Mouse (Mus musculus): Measurements from ENCODE around the gene Slc16a12.
"Not testable (repeated sequence)": the region's sequence is repeated elsewhere in the genome, so short reads cannot be mapped to it uniquely, and the experiment has no call there.

Slc16a12 gene

DNA sequence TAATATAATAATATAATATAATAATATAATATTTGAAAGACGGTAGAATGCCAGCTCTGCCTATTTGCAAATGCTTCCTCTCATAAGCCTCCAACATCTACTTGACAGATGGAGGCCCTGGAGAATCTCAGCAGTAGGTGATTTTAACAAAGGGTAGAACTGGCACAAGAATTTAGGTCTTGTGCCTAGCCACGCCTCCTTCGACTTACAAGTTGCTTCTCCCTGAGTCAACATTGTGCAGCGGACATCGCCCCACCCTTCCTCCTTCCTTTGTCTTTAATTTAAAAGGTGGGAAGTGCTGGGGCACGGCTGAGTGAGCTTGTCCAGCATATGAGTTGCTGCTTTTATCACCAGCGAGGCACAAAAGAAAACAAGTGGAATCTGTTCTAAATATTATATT, 73.6 kb downstream of the Slc16a12 start:
- DNase-seq (ENCODE audit: low read depth, low spot score): peak; percentile 89

DNA sequence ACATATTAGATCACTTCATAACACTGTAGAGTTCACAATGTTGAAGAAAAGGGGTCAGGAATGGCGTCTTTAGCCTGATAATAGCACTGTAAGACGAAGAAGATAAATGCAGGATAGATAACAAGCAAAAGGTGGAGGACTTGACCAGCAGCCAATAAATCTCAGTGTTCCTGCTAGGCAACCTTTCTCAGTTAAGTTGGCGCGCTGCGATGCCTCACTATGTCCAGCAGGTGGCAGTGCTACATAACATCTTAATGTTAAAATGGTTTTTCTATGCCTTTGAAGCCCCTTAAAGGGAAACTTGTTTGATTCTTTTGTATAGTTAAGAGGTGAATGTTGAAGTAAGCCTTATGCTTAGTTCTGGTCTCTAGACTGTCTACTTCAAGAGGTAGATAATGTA, 81.0 kb downstream of the Slc16a12 start:
- DNase-seq (ENCODE audit: low read depth, low spot score): peak; percentile 77

DNA sequence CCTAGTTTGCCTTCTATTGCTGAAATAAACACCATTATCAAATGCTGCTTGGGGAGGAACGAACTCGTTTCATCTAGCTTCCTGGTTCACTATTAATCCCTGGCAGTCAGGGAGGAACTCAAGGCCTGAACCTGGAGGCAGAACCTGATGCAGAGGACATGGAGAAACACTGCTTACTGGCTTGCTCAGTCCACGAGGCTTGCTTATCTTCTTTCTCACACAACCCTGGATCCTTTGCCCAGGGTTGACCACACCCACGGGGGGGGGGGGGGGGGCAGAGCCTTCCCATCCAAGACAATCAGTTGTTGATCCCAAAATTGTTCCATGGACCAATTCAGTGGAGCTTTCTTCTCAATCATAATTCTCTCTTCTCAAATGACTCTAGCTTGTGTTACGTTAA, 84.3 kb downstream of the Slc16a12 start:
- no peak for DNase-seq (ENCODE audit: low read depth, low spot score)

DNA sequence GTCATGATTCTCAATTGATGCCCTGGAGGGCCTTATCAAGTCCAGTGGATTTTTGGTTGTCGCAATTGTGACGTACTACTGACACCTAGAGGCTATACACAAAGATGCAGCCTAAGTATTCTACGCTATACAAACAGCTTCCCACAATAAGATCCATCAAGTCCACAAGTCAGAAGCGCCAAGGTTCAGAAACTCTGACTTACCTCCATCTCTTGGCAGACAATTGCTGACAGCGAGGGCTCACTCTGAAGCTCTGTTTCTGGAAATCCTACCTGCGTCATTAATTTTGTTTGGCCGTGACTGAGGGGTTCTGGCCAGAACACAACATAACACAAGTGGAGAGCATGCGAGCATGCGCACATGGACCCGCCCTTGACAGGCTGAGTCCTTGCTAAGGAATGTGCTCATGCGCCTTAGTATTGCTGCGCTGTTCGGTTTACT, 85.0 kb downstream of the Slc16a12 start:
- DNase-seq (ENCODE audit: low read depth, low spot score): peak; percentile 91

DNA sequence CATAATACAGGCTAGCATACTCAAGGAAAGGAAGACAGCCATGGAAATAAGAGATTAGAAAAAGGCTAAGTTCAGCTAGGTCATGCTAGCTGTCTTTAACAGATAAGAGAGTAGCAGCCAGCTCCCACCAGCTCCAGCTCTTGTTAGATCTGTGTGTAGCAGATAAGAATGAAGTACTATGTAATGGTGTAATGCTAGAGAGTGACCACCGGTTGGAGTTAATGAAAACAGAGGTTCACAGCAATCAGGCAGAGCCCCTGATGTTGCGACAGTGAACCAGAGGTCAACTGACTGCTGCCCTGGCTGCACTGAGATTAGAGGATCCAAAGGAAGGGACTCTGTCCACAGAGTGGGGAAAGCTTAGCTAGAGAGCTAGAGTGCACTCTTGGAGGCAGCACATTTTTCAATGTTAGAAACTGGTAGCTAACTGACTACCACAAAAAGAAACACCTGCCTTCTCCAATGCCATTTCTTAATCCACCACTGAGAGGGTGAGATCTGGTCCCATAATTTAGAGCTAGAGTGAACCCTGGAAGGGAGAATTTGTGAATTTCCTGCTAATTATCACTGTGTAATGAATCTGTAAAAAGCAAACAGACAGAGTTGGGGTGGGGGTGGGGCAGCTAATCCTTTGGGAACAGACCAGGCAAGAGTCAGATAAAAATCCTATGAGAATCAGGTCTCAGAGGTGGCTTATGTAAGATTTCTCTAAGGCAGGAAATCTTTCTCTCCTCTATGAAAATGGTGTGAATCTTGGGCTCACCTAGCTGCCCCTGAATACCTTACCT, 90.4 kb downstream of the Slc16a12 start:
- peak; percentile 37 for DNase-seq (ENCODE audit: low read depth, low spot score)

DNA sequence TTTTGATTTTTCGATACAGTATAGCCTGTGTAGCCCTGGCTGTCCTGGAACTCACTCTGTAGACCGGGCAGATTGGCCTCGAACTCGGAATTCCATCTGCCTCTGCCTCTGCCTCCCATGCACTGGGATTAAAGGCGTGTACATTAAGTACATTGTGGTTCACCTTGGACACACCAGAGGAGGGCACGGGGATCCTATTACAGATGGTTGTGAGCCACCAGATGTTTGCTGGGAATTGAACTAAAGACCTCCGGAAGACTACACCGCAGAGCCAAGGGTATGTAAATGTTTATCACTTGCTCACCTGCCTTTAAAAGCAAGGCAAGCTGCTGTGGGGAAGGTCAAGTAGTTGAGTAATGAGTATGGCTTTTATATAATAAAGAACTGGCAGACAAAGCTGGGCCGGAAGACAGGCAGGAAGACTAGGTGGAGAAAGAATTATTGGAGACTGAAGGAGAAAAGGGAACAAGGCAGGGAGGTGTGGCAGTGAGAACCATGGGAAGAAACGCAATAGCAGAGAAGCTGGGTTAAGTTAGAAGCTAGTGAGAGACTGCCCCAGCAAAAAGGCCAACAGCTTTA, 91.8 kb downstream of the Slc16a12 start:
- DNase-seq (ENCODE audit: low read depth, low spot score): peak; percentile 83

DNA sequence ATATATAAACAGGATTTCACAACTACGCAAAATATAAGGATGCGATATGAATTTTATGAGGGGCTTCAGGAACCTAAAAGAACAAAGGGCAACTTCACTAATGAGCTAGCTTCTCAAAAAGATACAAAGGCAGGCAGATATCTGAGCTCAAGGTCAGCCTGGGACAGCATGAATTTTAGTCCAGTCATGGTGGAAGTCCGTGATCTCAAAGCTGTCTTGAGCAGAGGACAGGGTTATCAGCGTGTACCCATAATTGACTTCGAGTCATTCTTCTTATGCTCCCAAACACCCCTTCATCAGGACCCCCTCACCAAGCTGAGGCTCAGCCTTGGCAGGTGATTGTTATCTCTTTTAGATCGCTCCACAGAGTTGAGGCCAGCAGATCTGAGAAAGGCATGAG, 96.1 kb downstream of the Slc16a12 start:
- DNase-seq (ENCODE audit: low read depth, low spot score): no peak

DNA sequence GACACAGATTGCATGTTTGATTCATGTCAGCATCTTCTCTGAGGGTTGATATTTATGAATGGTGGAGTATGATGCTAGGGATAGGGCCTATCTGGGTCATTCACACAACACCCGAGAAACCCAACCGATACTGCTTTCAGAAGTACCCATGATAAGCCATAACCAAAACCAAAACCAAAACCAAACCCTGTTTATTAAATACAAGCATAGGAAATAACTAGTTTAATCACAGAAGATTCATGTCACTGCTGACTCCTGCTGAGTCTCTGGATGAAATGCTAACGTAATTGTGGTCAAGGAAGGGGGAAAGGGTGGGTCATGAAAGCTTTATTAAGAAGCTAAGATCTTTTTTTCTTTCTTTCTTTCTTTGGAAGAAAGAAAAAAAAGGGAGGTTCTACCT, 96.8 kb downstream of the Slc16a12 start:
- DNase-seq (ENCODE audit: low read depth, low spot score): no peak

DNA sequence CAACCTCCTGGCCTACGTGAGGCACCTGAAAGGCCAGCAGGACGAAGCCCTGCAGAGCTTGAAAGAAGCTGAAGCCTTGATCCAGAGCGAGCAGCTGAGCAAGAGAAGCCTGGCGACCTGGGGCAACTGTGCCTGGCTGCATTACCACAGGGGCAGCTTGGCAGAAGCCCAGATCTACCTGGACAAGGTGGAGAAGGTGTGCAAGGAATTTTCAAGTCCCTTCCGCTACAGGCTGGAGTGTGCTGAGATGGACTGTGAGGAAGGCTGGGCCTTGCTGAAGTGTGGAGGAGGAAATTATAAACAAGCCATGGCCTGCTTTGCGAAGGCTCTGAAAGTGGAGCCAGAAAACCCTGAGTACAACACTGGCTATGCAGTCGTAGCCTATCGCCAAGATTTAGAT, 99.5 kb downstream of the Slc16a12 start:
- not testable (repeated sequence) for DNase-seq (ENCODE audit: low read depth, low spot score)

DNA sequence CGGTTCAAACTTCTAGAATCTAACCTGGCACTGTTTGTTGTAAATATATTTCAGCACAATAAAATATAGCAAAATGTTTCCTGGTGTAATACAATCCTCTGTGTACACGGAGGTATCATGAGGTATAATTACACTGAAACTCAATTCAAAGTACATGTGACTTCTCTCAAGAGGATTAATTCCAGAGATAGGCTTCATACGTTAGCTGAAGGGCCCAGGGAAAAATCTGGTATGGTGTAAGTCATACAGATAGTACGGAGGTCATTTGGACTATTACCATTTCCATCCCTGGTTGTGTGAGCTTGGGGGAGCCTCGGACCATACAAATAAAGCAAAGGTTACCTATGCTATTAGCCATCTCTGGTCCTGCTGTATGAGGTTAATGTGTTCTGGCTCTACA, 104.5 kb downstream of the Slc16a12 start:
- no peak for DNase-seq (ENCODE audit: low read depth, low spot score)

DNA sequence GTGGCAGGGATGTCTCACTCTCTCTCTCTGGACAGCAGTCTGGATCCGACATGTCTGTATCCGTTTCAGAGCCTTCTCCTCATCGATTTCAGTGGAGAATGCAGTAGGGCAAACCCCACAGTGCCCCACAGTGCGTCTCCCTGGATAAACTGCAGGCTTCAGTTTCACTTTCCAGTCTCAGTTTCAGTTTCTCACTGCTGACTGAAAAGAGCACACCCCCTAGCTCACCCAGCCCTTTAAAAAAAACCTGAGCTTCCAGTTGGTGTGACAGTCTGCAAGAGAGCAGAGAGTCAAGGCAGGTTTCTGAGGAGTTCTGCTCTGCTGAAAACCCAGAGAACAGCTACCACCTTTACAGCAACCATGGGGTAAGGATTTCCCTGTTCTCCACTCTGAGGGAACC, 106.5 kb downstream of the Slc16a12 start, which contains the start of the genes Ifit1bl2 and Ifit1:
Ifit1bl2 (minus strand) TSS at position 121 of the 400 bp plus-strand sequence.
Ifit1 (plus strand) TSS at position 249 of the 400 bp plus-strand sequence.
- DNase-seq (ENCODE audit: low read depth, low spot score): no peak

DNA sequence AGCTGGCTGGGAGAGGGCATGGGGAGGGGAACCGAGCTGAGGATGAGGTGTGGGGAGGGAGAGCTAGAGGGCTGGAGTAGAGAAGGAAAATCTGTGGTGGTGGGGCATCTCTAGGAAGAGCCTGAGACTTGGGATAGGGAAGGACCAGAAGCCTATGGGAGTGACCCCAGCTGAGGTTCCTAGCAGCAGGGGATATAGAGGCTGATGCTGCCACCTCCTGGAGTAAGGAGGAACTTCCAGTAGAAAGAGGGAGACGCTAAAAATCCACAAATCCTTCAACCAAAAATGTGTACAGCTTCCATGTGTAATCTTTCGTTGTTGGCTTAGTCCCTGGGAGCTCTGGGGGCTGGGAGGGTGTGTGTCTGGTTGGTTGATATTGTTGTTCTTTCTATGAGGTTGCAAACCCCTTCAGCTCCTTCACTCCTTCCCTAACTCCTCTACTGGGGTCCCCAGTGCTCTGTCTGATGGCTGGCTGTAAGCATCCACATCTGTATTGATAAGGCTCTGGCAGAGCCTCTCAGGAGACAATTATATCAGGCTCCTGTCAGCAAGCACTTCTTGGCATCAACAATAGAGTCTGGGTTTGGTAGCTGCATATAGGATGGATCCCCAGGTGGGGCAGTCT, 110.0 kb downstream of the Slc16a12 start:
- DNase-seq (ENCODE audit: low read depth, low spot score): peak; percentile 65

DNA sequence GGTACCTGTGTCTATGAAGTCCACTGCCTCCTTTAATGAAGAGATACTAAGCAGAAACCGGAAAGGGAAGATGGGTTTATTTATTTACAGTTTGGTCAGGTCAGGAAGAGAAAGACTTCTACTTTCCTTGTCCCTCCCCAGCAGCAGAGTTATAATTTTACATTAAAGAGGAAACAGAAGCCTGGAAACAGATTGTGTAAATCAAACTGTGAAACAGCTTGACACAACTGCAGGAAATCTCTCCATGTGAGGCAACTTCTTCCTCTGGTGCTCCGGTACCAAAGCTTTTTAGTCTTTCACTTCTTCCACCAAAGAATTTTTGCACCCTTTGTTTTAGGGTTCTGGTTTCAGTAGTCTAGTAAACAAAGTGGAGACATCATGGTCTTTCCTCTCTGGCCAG, 113.6 kb downstream of the Slc16a12 start:
- no peak for DNase-seq (ENCODE audit: low read depth, low spot score)

DNA sequence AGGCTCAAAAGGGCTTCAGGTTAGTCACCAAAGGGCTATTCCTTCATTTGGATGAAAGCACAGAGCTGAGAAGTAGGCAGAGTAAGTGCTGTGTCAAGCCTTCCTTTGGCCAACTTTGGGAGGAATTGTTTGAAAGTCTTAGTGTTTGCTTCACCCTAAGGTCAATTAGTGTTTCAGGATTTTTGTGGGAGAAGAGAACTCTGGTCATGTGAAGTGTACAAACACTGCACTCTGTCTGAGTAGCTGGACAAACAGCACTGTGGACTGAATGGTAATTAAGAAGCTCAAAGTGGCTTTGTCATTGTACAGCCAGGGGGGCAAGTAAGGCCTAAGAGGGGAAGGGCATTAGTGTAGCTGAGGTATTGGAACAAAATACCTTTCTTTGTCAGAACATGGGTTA, 115.6 kb downstream of the Slc16a12 start:
- DNase-seq (ENCODE audit: low read depth, low spot score): no peak

DNA sequence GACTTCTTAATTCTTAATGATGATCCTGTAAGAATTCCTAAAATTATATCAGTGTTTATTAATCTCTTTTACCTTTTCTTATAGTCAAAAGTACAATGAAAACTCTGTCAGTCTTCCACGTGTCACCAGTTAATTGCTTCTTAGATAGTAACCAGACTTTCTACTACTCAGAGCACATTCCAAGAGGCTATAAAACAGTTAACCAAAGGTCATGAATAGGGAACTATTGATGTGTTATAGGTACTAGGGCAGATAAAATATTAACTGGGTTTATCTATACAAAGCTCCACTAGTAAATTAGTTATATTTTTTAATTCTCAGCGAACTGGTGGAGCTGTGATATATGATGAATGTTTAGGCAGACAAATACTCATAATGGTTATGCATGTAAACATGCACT, 119.6 kb downstream of the Slc16a12 start:
- DNase-seq (ENCODE audit: low read depth, low spot score): no peak

DNA sequence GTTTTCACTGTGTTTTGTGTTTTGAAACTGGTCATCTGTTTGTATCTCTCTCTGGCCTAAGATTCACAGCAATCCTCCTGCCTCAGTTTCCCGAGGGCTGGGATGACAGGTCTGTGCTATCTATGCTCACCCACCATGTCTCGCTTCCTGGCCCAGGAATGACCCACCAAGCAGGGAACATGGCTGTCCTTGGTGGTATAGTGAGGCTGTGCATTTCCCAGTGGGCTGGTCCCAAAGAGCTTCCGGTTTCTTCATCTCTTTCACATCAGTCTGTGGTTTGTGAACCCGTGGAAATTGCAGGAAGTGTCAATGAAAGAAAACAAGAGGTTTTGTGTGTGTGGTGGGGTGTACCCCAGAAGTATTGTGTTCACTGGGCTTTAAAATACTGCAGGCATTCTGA, 122.4 kb downstream of the Slc16a12 start:
- no peak for DNase-seq (ENCODE audit: low read depth, low spot score)

DNA sequence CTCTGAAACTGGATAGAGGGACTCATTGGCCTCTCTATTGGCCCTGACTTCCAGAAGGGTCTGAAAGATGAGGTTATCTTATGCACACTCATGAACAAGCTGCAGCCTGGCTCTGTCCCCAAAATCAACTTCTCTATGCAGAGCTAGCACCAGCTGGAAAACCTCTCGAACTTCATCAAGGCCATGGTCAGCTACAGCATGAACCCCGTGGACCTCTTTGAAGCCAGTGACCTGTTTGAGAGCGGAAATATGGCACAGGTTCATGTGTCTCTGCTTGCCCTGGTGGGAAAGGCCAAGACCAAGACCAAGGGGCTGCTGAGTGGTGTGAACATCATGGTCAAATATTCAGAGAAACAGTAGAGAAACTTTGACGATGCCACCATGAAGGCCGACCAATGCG, 123.3 kb downstream of the Slc16a12 start:
- no peak for DNase-seq (ENCODE audit: low read depth, low spot score)

DNA sequence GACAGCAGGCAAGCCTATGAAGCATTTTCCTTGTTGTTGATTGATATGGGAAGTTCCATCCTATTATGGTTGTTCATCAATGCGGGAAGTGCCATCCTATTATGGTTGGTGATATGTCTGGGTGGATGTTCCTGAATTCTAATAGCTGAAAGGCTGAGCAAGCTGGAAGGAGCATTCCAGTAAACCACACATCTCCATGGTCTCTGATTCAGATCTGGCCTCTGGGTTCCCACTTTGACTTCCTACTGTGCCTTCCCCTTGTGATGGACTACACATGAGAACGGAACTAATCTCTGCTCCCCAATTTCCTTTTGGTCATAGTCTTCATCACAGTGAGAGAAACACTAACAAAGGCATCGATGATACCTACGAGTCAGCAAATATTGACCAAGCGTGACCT, 126.2 kb downstream of the Slc16a12 start:
- no peak for DNase-seq (ENCODE audit: low read depth, low spot score)
